Mouse (Mus musculus): Measurements from ENCODE around the gene Tlx2. TPM values are rescaled to one million over a fixed set of nuclear protein-coding genes. Genes with fewer than 3 reads are reported as not detected.

The Tlx2 gene
- polyA plus RNA-seq, 1 experiment from 2014 or later: not detected

MicroRNA genes within 50 kb of the gene (microRNA counts, 519-probe panel; counts per million panel counts)
- not detected for microRNA mmu-miR-3470a+mmu-miR-3470b

Small RNAs within 50 kb of the gene (microRNA-seq; reads per million reads assigned to microRNA genes)
- gene Mir3470a: not detected
- gene Mir7040: not detected

Other genes with a start within 250 kb of the Tlx2 start
- gene Sema4f, start 130.5 kb downstream of the Tlx2 start, polyA plus RNA-seq (2015; fragmentation: Nextera tagmentation; extraction: Ambion mirVana): 22.5 and 22.7 TPM in 2 replicates
- gene M1ap, start 123.4 kb downstream of the Tlx2 start, polyA plus RNA-seq (2015; fragmentation: Nextera tagmentation; extraction: Ambion mirVana): 0.61 TPM in 1 of 2 replicates, not detected in the other
- gene Dok1, start 36.8 kb downstream of the Tlx2 start, polyA plus RNA-seq (2015; fragmentation: Nextera tagmentation; extraction: Ambion mirVana): 1.7 and 2.6 TPM in 2 replicates
- gene Loxl3, start 36.1 kb downstream of the Tlx2 start, polyA plus RNA-seq (2015; fragmentation: Nextera tagmentation; extraction: Ambion mirVana): 6.6 and 6.7 TPM in 2 replicates
- 168 and 186 TPM in 2 replicates for gene Aup1, start 15.8 kb downstream of the Tlx2 start, polyA plus RNA-seq (2015; fragmentation: Nextera tagmentation; extraction: Ambion mirVana)
- 78.3 and 79.8 TPM in 2 replicates for gene Htra2, start 15.0 kb downstream of the Tlx2 start, polyA plus RNA-seq (2015; fragmentation: Nextera tagmentation; extraction: Ambion mirVana)
- gene Dqx1, start 12.4 kb downstream of the Tlx2 start, polyA plus RNA-seq (2015; fragmentation: Nextera tagmentation; extraction: Ambion mirVana): 0.62 and 0.75 TPM in 2 replicates
- gene Pcgf1, start 7.6 kb upstream of the Tlx2 start, polyA plus RNA-seq (2015; fragmentation: Nextera tagmentation; extraction: Ambion mirVana): 45.8 and 45.9 TPM in 2 replicates
- not detected in 2 replicates for gene Lbx2, start 16.1 kb upstream of the Tlx2 start, polyA plus RNA-seq (2015; fragmentation: Nextera tagmentation; extraction: Ambion mirVana)
- gene Ccdc142, start 31.3 kb upstream of the Tlx2 start, polyA plus RNA-seq (2015; fragmentation: Nextera tagmentation; extraction: Ambion mirVana): 5.9 and 6.8 TPM in 2 replicates
- 5.5 and 6.0 TPM in 2 replicates for gene Gm42688, start 31.3 kb upstream of the Tlx2 start, polyA plus RNA-seq (2015; fragmentation: Nextera tagmentation; extraction: Ambion mirVana)
- 113 and 124 TPM in 2 replicates for gene Mrpl53, start 38.7 kb upstream of the Tlx2 start, polyA plus RNA-seq (2015; fragmentation: Nextera tagmentation; extraction: Ambion mirVana)
- 22.8 and 27.2 TPM in 2 replicates for gene Mogs, start 45.2 kb upstream of the Tlx2 start, polyA plus RNA-seq (2015; fragmentation: Nextera tagmentation; extraction: Ambion mirVana)
- gene Wbp1, start 51.3 kb upstream of the Tlx2 start, polyA plus RNA-seq (2015; fragmentation: Nextera tagmentation; extraction: Ambion mirVana): 155 and 161 TPM in 2 replicates
- 13.8 and 16.3 TPM in 2 replicates for gene Ino80b, start 55.1 kb upstream of the Tlx2 start, polyA plus RNA-seq (2015; fragmentation: Nextera tagmentation; extraction: Ambion mirVana)
- 14.9 and 17.8 TPM in 2 replicates for gene Rtkn, start 65.2 kb upstream of the Tlx2 start, polyA plus RNA-seq (2015; fragmentation: Nextera tagmentation; extraction: Ambion mirVana)
- 17.8 and 19.3 TPM in 2 replicates for gene Wdr54, start 86.1 kb upstream of the Tlx2 start, polyA plus RNA-seq (2015; fragmentation: Nextera tagmentation; extraction: Ambion mirVana)
- 9.7 and 9.8 TPM in 2 replicates for gene 1700003E16Rik, start 86.1 kb upstream of the Tlx2 start, polyA plus RNA-seq (2015; fragmentation: Nextera tagmentation; extraction: Ambion mirVana)
- 148 and 160 TPM in 2 replicates for gene Dctn1, start 95.6 kb upstream of the Tlx2 start, polyA plus RNA-seq (2015; fragmentation: Nextera tagmentation; extraction: Ambion mirVana)
- gene Slc4a5, start 149.5 kb upstream of the Tlx2 start, polyA plus RNA-seq (2015; fragmentation: Nextera tagmentation; extraction: Ambion mirVana): 2.2 and 2.8 TPM in 2 replicates

Data from hindbrain, embryonic 15.5 days (tissue).